Mouse (Mus musculus): Measurements from ENCODE around the gene Htr2b. TPM values are rescaled to one million over a fixed set of nuclear protein-coding genes. Genes with fewer than 3 reads are reported as not detected.

The Htr2b gene
- polyA plus RNA-seq, 1 experiment from 2014 or later = 0.10 TPM

- DNase-seq (ENCODE audit: low spot score) = peak; percentile 2
- 88% methylated on average over 1 of the region's 1 CpGs for WGBS
- no peak overlapping the region for H3K4me2 ChIP-seq (ENCODE audit: low read depth, low read length)
Observed at GRCm38 (mm10) chr1:86152618-86153017, 40.8 kb upstream of the Htr2b start.

GRCm38 (mm10) chr1:86151376-86151775, 39.6 kb upstream of the Htr2b start:
- Histone ChIP-seq H3K27ac (replicated peaks; ENCODE audit: low read depth, low read length) (no peak overlapping the region), H3K4me2 (ENCODE audit: low read depth, low read length) (no peak overlapping the region), H3K4me1 (ENCODE audit: control insufficient read depth, insufficient read depth, low read length) (peaks cover 4% of the 10 kb centered on the region; the same call in 1 of the 2 replicates), H3K9me3 (replicated peaks; ENCODE audit: control insufficient read depth, low read length) (no peaks in the 10 kb centered on the region), H3K4me3 (ENCODE audit: low read depth, low read length) (no peak overlapping the region), H3K9ac (replicated peaks; ENCODE audit: low read length) (no peak overlapping the region), H3K36me3 (replicated peaks; ENCODE audit: control insufficient read depth, insufficient read depth, low read depth, low read length) (no peaks in the 10 kb centered on the region), H3K27me3 (ENCODE audit: control insufficient read depth, insufficient read depth, low read length) (no peaks in the 10 kb centered on the region)
- no peak for DNase-seq (ENCODE audit: low spot score)
- no peak for ATAC-seq (replicated peaks; ENCODE audit: insufficient number of reproducible peaks, low FRiP score, low TSS enrichment, low read depth)
- WGBS = 83% methylated on average over 7 of the region's 7 CpGs

More at GRCm38 (mm10) chr1:86152618-86153017, 40.8 kb upstream of the Htr2b start:
- ATAC-seq (replicated peaks; ENCODE audit: insufficient number of reproducible peaks, low FRiP score, low TSS enrichment, low read depth) = no peak
- Histone ChIP-seq H3K27ac (replicated peaks; ENCODE audit: low read depth, low read length) (no peak overlapping the region), H3K9ac (replicated peaks; ENCODE audit: low read length) (no peak overlapping the region), H3K9me3 (replicated peaks; ENCODE audit: control insufficient read depth, low read length) (no peaks in the 10 kb centered on the region), H3K4me1 (ENCODE audit: control insufficient read depth, insufficient read depth, low read length) (peaks cover 4% of the 10 kb centered on the region; the same call in 1 of the 2 replicates), H3K4me3 (ENCODE audit: low read depth, low read length) (no peak overlapping the region), H3K27me3 (ENCODE audit: control insufficient read depth, insufficient read depth, low read length) (no peaks in the 10 kb centered on the region), H3K36me3 (replicated peaks; ENCODE audit: control insufficient read depth, insufficient read depth, low read depth, low read length) (no peaks in the 10 kb centered on the region)

GRCm38 (mm10) chr1:86150929-86151328, 39.2 kb upstream of the Htr2b start:
- no peaks in the 10 kb centered on the region for H3K9me3 ChIP-seq (replicated peaks; ENCODE audit: control insufficient read depth, low read length)
- no peak overlapping the region for H3K9ac ChIP-seq (replicated peaks; ENCODE audit: low read length)
- no peak overlapping the region for H3K4me2 ChIP-seq (ENCODE audit: low read depth, low read length)
- no peaks in the 10 kb centered on the region for H3K36me3 ChIP-seq (replicated peaks; ENCODE audit: control insufficient read depth, insufficient read depth, low read depth, low read length)
- H3K27ac ChIP-seq (replicated peaks; ENCODE audit: low read depth, low read length) = no peak overlapping the region
- H3K4me3 ChIP-seq (ENCODE audit: low read depth, low read length) = no peak overlapping the region
- H3K27me3 ChIP-seq (ENCODE audit: control insufficient read depth, insufficient read depth, low read length) = no peaks in the 10 kb centered on the region
- ATAC-seq (replicated peaks; ENCODE audit: insufficient number of reproducible peaks, low FRiP score, low TSS enrichment, low read depth) (no peak), DNase-seq (ENCODE audit: low spot score) (no peak)
- H3K4me1 ChIP-seq (ENCODE audit: control insufficient read depth, insufficient read depth, low read length) = peaks cover 4% of the 10 kb centered on the region; the same call in 1 of the 2 replicates
- 84% methylated on average over 6 of the region's 6 CpGs for WGBS

GRCm38 (mm10) chr1:86148161-86148560, 36.4 kb upstream of the Htr2b start:
- Histone ChIP-seq H3K4me3 (ENCODE audit: low read depth, low read length) (no peak overlapping the region), H3K9ac (replicated peaks; ENCODE audit: low read length) (no peak overlapping the region), H3K4me1 (ENCODE audit: control insufficient read depth, insufficient read depth, low read length) (no peaks in the 10 kb centered on the region), H3K4me2 (ENCODE audit: low read depth, low read length) (no peak overlapping the region), H3K27me3 (ENCODE audit: control insufficient read depth, insufficient read depth, low read length) (no peaks in the 10 kb centered on the region), H3K9me3 (replicated peaks; ENCODE audit: control insufficient read depth, low read length) (no peaks in the 10 kb centered on the region), H3K27ac (replicated peaks; ENCODE audit: low read depth, low read length) (no peak overlapping the region), H3K36me3 (replicated peaks; ENCODE audit: control insufficient read depth, insufficient read depth, low read depth, low read length) (no peaks in the 10 kb centered on the region)
- WGBS = 87% methylated on average over 9 of the region's 9 CpGs
- ATAC-seq (replicated peaks; ENCODE audit: insufficient number of reproducible peaks, low FRiP score, low TSS enrichment, low read depth) = no peak
- DNase-seq (ENCODE audit: low spot score) = no peak

- H3K9me3 ChIP-seq (replicated peaks; ENCODE audit: control insufficient read depth, low read length) = no peaks in the 10 kb centered on the region
- no peaks in the 10 kb centered on the region for H3K36me3 ChIP-seq (replicated peaks; ENCODE audit: control insufficient read depth, insufficient read depth, low read depth, low read length)
- ATAC-seq (replicated peaks; ENCODE audit: insufficient number of reproducible peaks, low FRiP score, low TSS enrichment, low read depth) = no peak
- no peak overlapping the region for H3K4me3 ChIP-seq (ENCODE audit: low read depth, low read length)
- H3K27me3 ChIP-seq (ENCODE audit: control insufficient read depth, insufficient read depth, low read length) = no peaks in the 10 kb centered on the region
- no peak overlapping the region for H3K9ac ChIP-seq (replicated peaks; ENCODE audit: low read length)
- WGBS = 81% methylated on average over 5 of the region's 5 CpGs
- H3K27ac ChIP-seq (replicated peaks; ENCODE audit: low read depth, low read length) = no peak overlapping the region
- no peak for DNase-seq (ENCODE audit: low spot score)
- no peak overlapping the region for H3K4me2 ChIP-seq (ENCODE audit: low read depth, low read length)
- H3K4me1 ChIP-seq (ENCODE audit: control insufficient read depth, insufficient read depth, low read length) = no peaks in the 10 kb centered on the region
Observed at GRCm38 (mm10) chr1:86147557-86147956, 35.8 kb upstream of the Htr2b start.

GRCm38 (mm10) chr1:86146293-86146692, 34.5 kb upstream of the Htr2b start:
- Histone ChIP-seq H3K4me2 (ENCODE audit: low read depth, low read length) (no peak overlapping the region), H3K36me3 (replicated peaks; ENCODE audit: control insufficient read depth, insufficient read depth, low read depth, low read length) (no peaks in the 10 kb centered on the region), H3K27me3 (ENCODE audit: control insufficient read depth, insufficient read depth, low read length) (no peaks in the 10 kb centered on the region), H3K9ac (replicated peaks; ENCODE audit: low read length) (no peak overlapping the region), H3K9me3 (replicated peaks; ENCODE audit: control insufficient read depth, low read length) (no peaks in the 10 kb centered on the region), H3K27ac (replicated peaks; ENCODE audit: low read depth, low read length) (no peak overlapping the region), H3K4me3 (ENCODE audit: low read depth, low read length) (no peak overlapping the region), H3K4me1 (ENCODE audit: control insufficient read depth, insufficient read depth, low read length) (no peaks in the 10 kb centered on the region)
- ATAC-seq (replicated peaks; ENCODE audit: insufficient number of reproducible peaks, low FRiP score, low TSS enrichment, low read depth) (no peak), DNase-seq (ENCODE audit: low spot score) (no peak)
- WGBS = 84% methylated on average over 5 of the region's 5 CpGs

GRCm38 (mm10) chr1:86144001-86144944, 32.5 kb upstream of the Htr2b start:
- no peak overlapping the region for H3K9ac ChIP-seq (replicated peaks; ENCODE audit: low read length)
- H3K27me3 ChIP-seq (ENCODE audit: control insufficient read depth, insufficient read depth, low read length) = no peaks in the 10 kb centered on the region
- no peak overlapping the region for H3K4me3 ChIP-seq (ENCODE audit: low read depth, low read length)
- H3K36me3 ChIP-seq (replicated peaks; ENCODE audit: control insufficient read depth, insufficient read depth, low read depth, low read length) = no peaks in the 10 kb centered on the region
- H3K27ac ChIP-seq (replicated peaks; ENCODE audit: low read depth, low read length) = no peak overlapping the region
- 75% methylated on average over 21 of the region's 21 CpGs for WGBS
- H3K9me3 ChIP-seq (replicated peaks; ENCODE audit: control insufficient read depth, low read length) = no peaks in the 10 kb centered on the region
- H3K4me2 ChIP-seq (ENCODE audit: low read depth, low read length) = no peak overlapping the region
- ATAC-seq (replicated peaks; ENCODE audit: insufficient number of reproducible peaks, low FRiP score, low TSS enrichment, low read depth) (no peak), DNase-seq (ENCODE audit: low spot score) (no peak)
- H3K4me1 ChIP-seq (ENCODE audit: control insufficient read depth, insufficient read depth, low read length) = no peaks in the 10 kb centered on the region

- H3K36me3 ChIP-seq (replicated peaks; ENCODE audit: control insufficient read depth, insufficient read depth, low read depth, low read length) = no peaks in the 10 kb centered on the region
- no peak overlapping the region for H3K9ac ChIP-seq (replicated peaks; ENCODE audit: low read length)
- no peaks in the 10 kb centered on the region for H3K9me3 ChIP-seq (replicated peaks; ENCODE audit: control insufficient read depth, low read length)
- H3K4me1 ChIP-seq (ENCODE audit: control insufficient read depth, insufficient read depth, low read length) = no peaks in the 10 kb centered on the region
- no peak overlapping the region for H3K27ac ChIP-seq (replicated peaks; ENCODE audit: low read depth, low read length)
- DNase-seq (ENCODE audit: low spot score) (no peak), ATAC-seq (replicated peaks; ENCODE audit: insufficient number of reproducible peaks, low FRiP score, low TSS enrichment, low read depth) (no peak)
- no peak overlapping the region for H3K4me2 ChIP-seq (ENCODE audit: low read depth, low read length)
- H3K27me3 ChIP-seq (ENCODE audit: control insufficient read depth, insufficient read depth, low read length) = no peaks in the 10 kb centered on the region
- WGBS = 81% methylated on average over 4 of the region's 4 CpGs
- no peak overlapping the region for H3K4me3 ChIP-seq (ENCODE audit: low read depth, low read length)
Observed at GRCm38 (mm10) chr1:86143165-86143564, 31.4 kb upstream of the Htr2b start.

Data from embryonic facial prominence, embryonic 11.5 days (tissue).